Mouse (Mus musculus): ENCODE data around the gene Slx1b. TPM values are rescaled to one million over a fixed set of nuclear protein-coding genes. Genes with fewer than 3 reads are reported as not detected.
A peak's percentile ranks its signal among the peaks of the same experiment; 100 is the strongest.
"Not testable (repeated sequence)": the region's sequence is repeated elsewhere in the genome, so short reads cannot be mapped to it uniquely, and the experiment has no call there.

Gene Slx1b
- polyA plus RNA-seq, 1 experiment from 2014 or later: 10.4 TPM

DNA sequence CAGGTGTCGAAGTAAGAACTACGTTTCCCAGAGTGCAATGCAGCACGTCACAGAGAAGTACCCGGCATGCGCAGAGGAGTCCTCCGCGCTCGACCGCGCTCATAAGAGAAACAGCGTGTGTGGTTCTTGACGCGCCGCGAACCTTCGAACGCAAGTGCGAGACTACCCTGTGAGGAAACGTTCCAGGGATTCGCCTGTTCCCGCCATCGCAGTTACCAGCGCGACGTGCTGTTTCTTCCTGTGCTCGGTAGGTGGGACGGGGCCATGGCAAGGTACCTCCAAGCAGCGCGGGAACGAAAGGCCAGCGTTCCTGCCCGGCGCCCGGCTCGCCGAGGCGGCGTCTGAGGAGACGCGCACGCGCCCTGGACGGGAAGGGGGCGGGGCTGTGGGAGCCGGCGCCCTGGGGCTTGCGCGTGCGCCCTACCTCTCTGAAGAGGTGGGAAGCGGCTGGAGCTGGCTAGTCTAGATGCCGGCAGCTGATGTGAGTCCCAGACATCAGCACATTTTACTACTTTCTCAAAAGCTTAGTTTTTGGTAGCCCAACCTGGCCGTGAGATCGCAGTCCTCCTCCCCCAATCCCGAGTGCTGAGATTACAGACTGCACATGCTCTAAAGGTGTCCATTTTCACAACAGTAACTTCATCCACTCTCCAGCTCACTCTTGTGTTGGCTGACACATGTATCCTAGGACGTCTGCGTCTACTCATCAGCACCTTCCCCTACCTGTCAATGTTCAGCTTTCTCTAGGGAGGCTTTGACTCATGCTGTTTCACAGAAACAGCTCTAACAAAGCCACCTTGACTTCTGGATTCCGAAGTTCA is 46.1 kb downstream of the Slx1b start, which contains the start of gene Sgf29:
Gene Sgf29 (plus strand): TSS at position 79 of the 821 bp plus-strand sequence.
- 0 out of 2 replicates have a peak, but pooled peaks cover 3% of the 10 kb centered on the region for H3K4me1 ChIP-seq (ENCODE audit: insufficient read depth, low read depth, low read length)
- under 1% methylated on average over 57 of the region's 57 CpGs for WGBS
- ATAC-seq: peak; percentile 99
- peak within 1 kb of the TSS; percentile 35 for H3K9ac ChIP-seq (replicated peaks; ENCODE audit: low read depth)
- H3K27ac ChIP-seq (ENCODE audit: low read length): peak within 1 kb of the TSS; percentile 93
- H3K4me3 ChIP-seq (ENCODE audit: low read depth, low read length): peak within 1 kb of the TSS; percentile 51
- DNase-seq (ENCODE audit: low spot score): peak; percentile 97
- no peaks in the 10 kb centered on the region for H3K36me3 ChIP-seq (ENCODE audit: insufficient read depth, low read length)
- H3K27me3 ChIP-seq (replicated peaks; ENCODE audit: insufficient read depth, low read length): no peaks in the 10 kb centered on the region
- TF ChIP-seq CTCF (IDR thresholded peaks at IDR 0.05) (peak; percentile 26), EP300 (IDR thresholded peaks at IDR 0.05) (no peak)
- H3K4me2 ChIP-seq (replicated peaks; ENCODE audit: low read depth, low read length): peak within 1 kb of the TSS; percentile 70
- H3K9me3 ChIP-seq (ENCODE audit: low read length): no peaks in the 10 kb centered on the region

- H3K27me3 ChIP-seq (replicated peaks; ENCODE audit: insufficient read depth, low read length): no peaks in the 10 kb centered on the region
- no peaks in the 10 kb centered on the region for H3K9me3 ChIP-seq (ENCODE audit: low read length)
- no peak overlapping the region for H3K27ac ChIP-seq (ENCODE audit: low read length)
- DNase-seq (ENCODE audit: low spot score) (no peak), ATAC-seq (no peak)
- 0 out of 2 replicates have a peak, but pooled peaks cover 3% of the 10 kb centered on the region for H3K4me1 ChIP-seq (ENCODE audit: insufficient read depth, low read depth, low read length)
- WGBS: 85% methylated on average over 4 of the region's 4 CpGs
- no peak overlapping the region for H3K4me3 ChIP-seq (ENCODE audit: low read depth, low read length)
- H3K9ac ChIP-seq (replicated peaks; ENCODE audit: low read depth): no peak overlapping the region
- TF ChIP-seq CTCF (IDR thresholded peaks at IDR 0.05) (peak; percentile 47), EP300 (IDR thresholded peaks at IDR 0.05) (no peak)
- H3K36me3 ChIP-seq (ENCODE audit: insufficient read depth, low read length): no peaks in the 10 kb centered on the region
- H3K4me2 ChIP-seq (replicated peaks; ENCODE audit: low read depth, low read length): no peak overlapping the region
Measured at GRCm38 (mm10) chr7:126648486-126648885, 47.1 kb downstream of the Slx1b start.

GRCm38 (mm10) chr7:126645708-126646107 is 49.9 kb downstream of the Slx1b start:
- DNase-seq (ENCODE audit: low spot score): no peak
- no peaks in the 10 kb centered on the region for H3K9me3 ChIP-seq (ENCODE audit: low read length)
- no peaks in the 10 kb centered on the region for H3K27me3 ChIP-seq (replicated peaks; ENCODE audit: insufficient read depth, low read length)
- 44% methylated on average over 5 of the region's 5 CpGs for WGBS
- TF ChIP-seq EP300 (IDR thresholded peaks at IDR 0.05): 0 out of 2 replicates have a peak, but pooled peaks have one; percentile 35
- no peak for TF ChIP-seq CTCF (IDR thresholded peaks at IDR 0.05)
- H3K4me3 ChIP-seq (ENCODE audit: low read depth, low read length): no peak overlapping the region
- H3K4me2 ChIP-seq (replicated peaks; ENCODE audit: low read depth, low read length): no peak overlapping the region
- 0 out of 2 replicates have a peak, but pooled peaks cover 3% of the 10 kb centered on the region for H3K4me1 ChIP-seq (ENCODE audit: insufficient read depth, low read depth, low read length)
- ATAC-seq: no peak
- H3K36me3 ChIP-seq (ENCODE audit: insufficient read depth, low read length): no peaks in the 10 kb centered on the region
- H3K9ac ChIP-seq (replicated peaks; ENCODE audit: low read depth): no peak overlapping the region
- H3K27ac ChIP-seq (ENCODE audit: low read length): no peak overlapping the region

- TF ChIP-seq CTCF (IDR thresholded peaks at IDR 0.05) (no peak), EP300 (IDR thresholded peaks at IDR 0.05) (no peak)
- Histone ChIP-seq H3K4me1 (ENCODE audit: insufficient read depth, low read depth, low read length) (0 out of 2 replicates have a peak, but pooled peaks cover 3% of the 10 kb centered on the region), H3K9me3 (ENCODE audit: low read length) (no peaks in the 10 kb centered on the region), H3K27me3 (replicated peaks; ENCODE audit: insufficient read depth, low read length) (no peaks in the 10 kb centered on the region), H3K36me3 (ENCODE audit: insufficient read depth, low read length) (no peaks in the 10 kb centered on the region), H3K4me3 (ENCODE audit: low read depth, low read length) (no peak overlapping the region), H3K4me2 (replicated peaks; ENCODE audit: low read depth, low read length) (no peak overlapping the region), H3K9ac (replicated peaks; ENCODE audit: low read depth) (no peak overlapping the region), H3K27ac (ENCODE audit: low read length) (no peak overlapping the region)
- DNase-seq (ENCODE audit: low spot score) (no peak), ATAC-seq (no peak)
Measured at GRCm38 (mm10) chr7:126644914-126645313, 50.7 kb downstream of the Slx1b start.

GRCm38 (mm10) chr7:126644345-126644744 is 51.2 kb downstream of the Slx1b start:
- WGBS: 49% methylated on average over 3 of the region's 3 CpGs

DNA sequence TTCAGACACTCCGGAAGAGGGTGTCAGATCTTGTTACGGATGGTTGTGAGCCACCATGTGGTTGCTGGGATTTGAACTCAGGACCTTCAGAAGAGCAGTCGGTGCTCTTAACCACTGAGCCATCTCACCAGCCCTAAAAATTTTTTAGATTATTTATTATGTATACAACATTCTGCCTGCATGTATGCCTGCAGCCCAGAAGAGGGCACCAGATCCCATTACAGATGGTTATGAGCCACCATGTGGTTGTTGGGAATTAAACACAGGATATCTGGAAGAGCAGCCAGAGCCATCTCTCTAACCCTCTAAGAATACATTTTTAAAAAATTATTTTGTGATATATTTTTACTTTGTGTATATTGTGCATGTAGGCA is 52.4 kb downstream of the Slx1b start:
- H3K9ac ChIP-seq (replicated peaks; ENCODE audit: low read depth); H3K4me1 ChIP-seq (ENCODE audit: insufficient read depth, low read depth, low read length); H3K36me3 ChIP-seq (ENCODE audit: insufficient read depth, low read length); H3K9me3 ChIP-seq (ENCODE audit: low read length); H3K4me3 ChIP-seq (ENCODE audit: low read depth, low read length); H3K27me3 ChIP-seq (replicated peaks; ENCODE audit: insufficient read depth, low read length); H3K27ac ChIP-seq (ENCODE audit: low read length); H3K4me2 ChIP-seq (replicated peaks; ENCODE audit: low read depth, low read length): not testable (repeated sequence)
- ATAC-seq: peak; percentile 41
- 47% methylated on average over 3 of the region's 3 CpGs for WGBS
- peak; percentile 88 for TF ChIP-seq CTCF (IDR thresholded peaks at IDR 0.05)
- DNase-seq (ENCODE audit: low spot score): peak; percentile 81

More at GRCm38 (mm10) chr7:126644345-126644744, 51.2 kb downstream of the Slx1b start:
- H3K4me1 ChIP-seq (ENCODE audit: insufficient read depth, low read depth, low read length): no peaks in the 10 kb centered on the region
- TF ChIP-seq EP300 (IDR thresholded peaks at IDR 0.05) (no peak), CTCF (IDR thresholded peaks at IDR 0.05) (no peak)
- no peak overlapping the region for H3K4me3 ChIP-seq (ENCODE audit: low read depth, low read length)
- H3K27me3 ChIP-seq (replicated peaks; ENCODE audit: insufficient read depth, low read length): no peaks in the 10 kb centered on the region
- H3K27ac ChIP-seq (ENCODE audit: low read length): no peak overlapping the region
- no peak overlapping the region for H3K9ac ChIP-seq (replicated peaks; ENCODE audit: low read depth)
- H3K4me2 ChIP-seq (replicated peaks; ENCODE audit: low read depth, low read length): no peak overlapping the region
- H3K9me3 ChIP-seq (ENCODE audit: low read length): no peaks in the 10 kb centered on the region
- ATAC-seq: no peak
- DNase-seq (ENCODE audit: low spot score): no peak
- H3K36me3 ChIP-seq (ENCODE audit: insufficient read depth, low read length): no peaks in the 10 kb centered on the region
